12 mouse cellular contexts compared by ENCODE assay signal in genomic region chr1:88284228-88284945, GRCm38 (mm10). TPM values are rescaled to one million over a fixed set of nuclear protein-coding genes. Genes with fewer than 3 reads are reported as not detected.
A peak's percentile ranks its signal among the peaks of the same experiment; 100 is the strongest.
DNase-seq lines count a peak whose midpoint lies in the region; ATAC-seq and TF ChIP-seq lines count a peak whose summit lies in the region.
"Had no signal": no experiment of that assay in that cellular context is flagged by ENCODE, and none has a peak within 500 bp of the region (broad histone marks: within the 10 kb centered on the region; RNA-seq: fewer than 3 reads in every experiment).

No protein-coding gene starts in this region.

- H3K9me3 ChIP-seq in kidney, embryonic 15.5 days (replicated peaks), result peaks cover 28% of the 10 kb centered on the region
- no peaks in the 10 kb centered on the region for H3K9me3 ChIP-seq in MEL (replicated peaks; ENCODE audit: insufficient read depth, low read length)
- H3K9me3 ChIP-seq in embryonic facial prominence, embryonic 15.5 days (replicated peaks), result peaks cover 13% of the 10 kb centered on the region; the same call in 1 of the 2 replicates
- no peaks in the 10 kb centered on the region for H3K9me3 ChIP-seq in liver, embryonic 14.5 days (ENCODE audit: control insufficient read depth, low read length)

- H3K4me1 ChIP-seq in kidney, embryonic 15.5 days, result no peaks in the 10 kb centered on the region
- no peaks in the 10 kb centered on the region for H3K4me1 ChIP-seq in MEL (ENCODE audit: control insufficient read depth in 1 of 2, insufficient read depth in 2 of 2, low read length in 2 of 2)
- H3K4me1 ChIP-seq in embryonic facial prominence, embryonic 15.5 days, result no peaks in the 10 kb centered on the region
- H3K4me1 ChIP-seq in liver, embryonic 14.5 days (replicated peaks; ENCODE audit: control insufficient read depth in 2 of 2, insufficient read depth in 2 of 2, low read length in 1 of 2), result peaks cover 0 to 1% of the 10 kb centered on the region in 2 experiments; a peak in 1 of 4 replicates

- H3K79me2 ChIP-seq in MEL (ENCODE audit: control insufficient read depth, insufficient read depth, low read length, poor library complexity), result no peaks in the 10 kb centered on the region

- TF ChIP-seq RAD21 in MEL (IDR thresholded peaks at IDR 0.05; ENCODE audit: low read depth, low read length), result no peak

- no peak overlapping the region for H3K4me2 ChIP-seq in kidney, embryonic 15.5 days
- H3K4me2 ChIP-seq in embryonic facial prominence, embryonic 15.5 days (replicated peaks), result no peak overlapping the region
- H3K4me2 ChIP-seq in liver, embryonic 14.5 days (ENCODE audit: low read depth), result no peak overlapping the region

- no peaks in the 10 kb centered on the region for H3K36me3 ChIP-seq in kidney, embryonic 15.5 days
- H3K36me3 ChIP-seq in MEL (ENCODE audit: control insufficient read depth in 1 of 2, insufficient read depth in 2 of 2, low read length in 2 of 2), result no peaks in the 10 kb centered on the region
- no peaks in the 10 kb centered on the region for H3K36me3 ChIP-seq in embryonic facial prominence, embryonic 15.5 days
- H3K36me3 ChIP-seq in liver, embryonic 14.5 days (replicated peaks; ENCODE audit: control insufficient read depth, insufficient read depth, low read depth), result no peaks in the 10 kb centered on the region

- no peak for TF ChIP-seq POLR2A in MEL (IDR thresholded peaks at IDR 0.05; ENCODE audit: control insufficient read depth in 1 of 2, insufficient read depth in 1 of 2, low read depth in 1 of 2, low read length in 2 of 2, poor library complexity in 1 of 2)

- H3K9ac ChIP-seq in kidney, embryonic 15.5 days, result no peak overlapping the region
- no peak overlapping the region for H3K9ac ChIP-seq in MEL (ENCODE audit: control insufficient read depth, low read depth, low read length, poor library complexity, severe bottlenecking)
- no peak overlapping the region for H3K9ac ChIP-seq in embryonic facial prominence, embryonic 15.5 days
- no peak overlapping the region for H3K9ac ChIP-seq in liver, embryonic 14.5 days (replicated peaks)

- no peaks in the 10 kb centered on the region for H3K27me3 ChIP-seq in kidney, embryonic 15.5 days
- no peaks in the 10 kb centered on the region for H3K27me3 ChIP-seq in MEL (ENCODE audit: control insufficient read depth in 1 of 2, insufficient read depth in 2 of 2, low read length in 2 of 2)
- H3K27me3 ChIP-seq in embryonic facial prominence, embryonic 15.5 days, result no peaks in the 10 kb centered on the region
- no peaks in the 10 kb centered on the region for H3K27me3 ChIP-seq in liver, embryonic 14.5 days (ENCODE audit: control insufficient read depth, insufficient read depth, low read length)

- TF ChIP-seq CTCF in MEL (IDR thresholded peaks at IDR 0.05 in 2 of 3, conservative IDR thresholded peaks at IDR 0.05 in 1 of 3; ENCODE audit: control insufficient read depth in 1 of 3, insufficient read depth in 1 of 3, low read depth in 2 of 3, low read length in 3 of 3, poor library complexity in 1 of 3, severe bottlenecking in 1 of 3), result no peak
- TF ChIP-seq CTCF in liver, embryonic 14.5 days (IDR thresholded peaks at IDR 0.05; ENCODE audit: low read depth), result no peak

- H3K27ac ChIP-seq in kidney, embryonic 15.5 days, result no peak overlapping the region
- no peak overlapping the region for H3K27ac ChIP-seq in MEL (ENCODE audit: control insufficient read depth, low read depth, low read length)
- no peak overlapping the region for H3K27ac ChIP-seq in embryonic facial prominence, embryonic 15.5 days (replicated peaks)
- no peak overlapping the region for H3K27ac ChIP-seq in liver, embryonic 14.5 days

- no peak for DNase-seq in kidney, postnatal 25 days
- no peak for DNase-seq in MEL (ENCODE audit: low read depth, low spot score)
- no peak for DNase-seq in liver, embryonic 14.5 days (ENCODE audit: low read depth in 3 of 3, low spot score in 3 of 3)
- no peak for DNase-seq in adrenal gland, postnatal 14 days
- no peak for DNase-seq in B cell, adult 2 months
- DNase-seq: spleen, adult 18-20 months had no signal

- 61% methylated on average over 10 of the region's 10 CpGs for WGBS in kidney, embryonic 15.5 days
- 61% methylated on average over 10 of the region's 10 CpGs for WGBS in embryonic facial prominence, embryonic 15.5 days
- WGBS in liver, embryonic 14.5 days (ENCODE audit: insufficient replicate concordance), result 47% methylated on average over 10 of the region's 10 CpGs

- TF ChIP-seq EP300 in MEL (IDR thresholded peaks at IDR 0.05; ENCODE audit: low read depth in 1 of 2, low read length in 2 of 2), result no peak
- TF ChIP-seq EP300 in liver, embryonic 14.5 days (IDR thresholded peaks at IDR 0.05; ENCODE audit: low read depth), result no peak

- H3K4me3 ChIP-seq in kidney, embryonic 15.5 days (replicated peaks), result no peak overlapping the region
- no peak overlapping the region for H3K4me3 ChIP-seq in MEL (ENCODE audit: control insufficient read depth in 1 of 2, insufficient read depth in 1 of 2, low read depth in 2 of 2, low read length in 2 of 2)
- H3K4me3 ChIP-seq in embryonic facial prominence, embryonic 15.5 days (replicated peaks), result no peak overlapping the region
- H3K4me3 ChIP-seq in liver, embryonic 14.5 days (ENCODE audit: insufficient read depth in 1 of 2, low read depth in 2 of 2, low read length in 2 of 2), result no peak overlapping the region
- H3K4me3 ChIP-seq: myocyte had no signal

- peak; percentile 27; the same call in 1 of the 2 replicates for ATAC-seq in kidney, embryonic 15.5 days (replicated peaks; ENCODE audit: low FRiP score)
- ATAC-seq in embryonic facial prominence, embryonic 15.5 days (ENCODE audit: insufficient number of reproducible peaks, low FRiP score, low TSS enrichment, low read depth), result peak; percentile 12; the same call in 1 of the 2 replicates
- ATAC-seq in liver, embryonic 14.5 days (ENCODE audit: insufficient read depth), result peak; percentile 23
- ATAC-seq in megakaryocyte-erythroid progenitor cell, adult 5-6 weeks (replicated peaks; ENCODE audit: low FRiP score, low TSS enrichment, poor library complexity, severe bottlenecking), result no peak

TF ChIP-seq in MEL, 35 proteins besides CTCF, POLR2A, EP300 and RAD21:
- TF ChIP-seq MAFK (IDR thresholded peaks at IDR 0.05; ENCODE audit: borderline replicate concordance, low read depth, low read length) (no peak), TCF12 (IDR thresholded peaks at IDR 0.05; ENCODE audit: low read depth, low read length) (no peak), NRF1 (IDR thresholded peaks at IDR 0.05; ENCODE audit: insufficient read depth, low read depth, low read length, poor library complexity, severe bottlenecking) (no peak), ZNF384 (IDR thresholded peaks at IDR 0.05; ENCODE audit: low read depth, low read length) (no peak), E2F4 (IDR thresholded peaks at IDR 0.05; ENCODE audit: borderline replicate concordance, low read depth, low read length) (no peak), UBTF (IDR thresholded peaks at IDR 0.05; ENCODE audit: borderline replicate concordance, insufficient read depth, low read depth, low read length) (no peak), NELFE (IDR thresholded peaks at IDR 0.05; ENCODE audit: low read depth, low read length) (0 out of 2 replicates have a peak, but pooled peaks have one; percentile 25), BHLHE40 (IDR thresholded peaks at IDR 0.05; ENCODE audit: borderline replicate concordance, low read depth, low read length) (no peak)

RNA-seq across cellular contexts. Expression of gene Trpm8, which starts 6.9 kb away (rescaled TPM):
- polyA plus RNA-seq in kidney, embryonic 15.5 days (2015; fragmentation: Nextera tagmentation; extraction: Ambion mirVana), result not detected in 2 replicates
- not detected in 2 replicates for total RNA-seq in MEL (2012; rRNA removed)
- polyA plus RNA-seq in MEL (2012; ENCODE audit: insufficient read depth in 1 of 2, insufficient read length in 2 of 2, low read depth in 1 of 2, low replicate concordance in 2 of 2, missing spikeins in 1 of 2), result not detected
- 0.05 TPM in 1 of 2 replicates, not detected in the other for polyA plus RNA-seq in embryonic facial prominence, embryonic 15.5 days (2015; fragmentation: Nextera tagmentation; extraction: Ambion mirVana)
- polyA plus RNA-seq in liver, embryonic 14.5 days (2012; rRNA removed), result not detected in 2 replicates
- not detected in 2 replicates for polyA plus RNA-seq in liver, embryonic 14.5 days (2014; fragmentation: Nextera tagmentation; extraction: Ambion mirVana)
- not detected in 2 replicates for total RNA-seq in adrenal gland, postnatal 14 days (2021)
- not detected in 2 replicates for total RNA-seq in megakaryocyte-erythroid progenitor cell, adult 5-6 weeks (2014; fragmentation: Nextera tagmentation)
- not detected in 2 replicates for total RNA-seq in megakaryocyte-erythroid progenitor cell, adult 5-6 weeks (2017)
- total RNA-seq: adrenal gland, postnatal 36 days; gastrocnemius, adult 8-10 months had no signal

RNA-seq across cellular contexts. Expression of gene Hjurp, which starts 7.0 kb away (rescaled TPM):
- polyA plus RNA-seq in kidney, embryonic 15.5 days (2015; fragmentation: Nextera tagmentation; extraction: Ambion mirVana), result 162 and 175 TPM in 2 replicates
- total RNA-seq in MEL (2012; rRNA removed), result 58.6 and 59.4 TPM in 2 replicates
- 100 to 1,000 TPM in 1 of 2 experiments, 10 to 100 TPM in 1; 76.3 to 103 TPM for polyA plus RNA-seq in MEL (2012; ENCODE audit: insufficient read depth in 1 of 2, insufficient read length in 2 of 2, low read depth in 1 of 2, low replicate concordance in 2 of 2, missing spikeins in 1 of 2)
- polyA plus RNA-seq in embryonic facial prominence, embryonic 15.5 days (2015; fragmentation: Nextera tagmentation; extraction: Ambion mirVana), result 153 and 161 TPM in 2 replicates
- polyA plus RNA-seq in liver, embryonic 14.5 days (2012; rRNA removed), result 51.9 and 61.0 TPM in 2 replicates
- polyA plus RNA-seq in liver, embryonic 14.5 days (2014; fragmentation: Nextera tagmentation; extraction: Ambion mirVana), result 38.0 and 42.9 TPM in 2 replicates
- total RNA-seq in adrenal gland, postnatal 14 days (2021), result 57.7 and 64.9 TPM in 2 replicates
- 203 and 209 TPM in 2 replicates for total RNA-seq in megakaryocyte-erythroid progenitor cell, adult 5-6 weeks (2014; fragmentation: Nextera tagmentation)
- 173 and 190 TPM in 2 replicates for total RNA-seq in megakaryocyte-erythroid progenitor cell, adult 5-6 weeks (2017)

RNA-seq across cellular contexts. Expression of gene Mroh2a, which starts 57.6 kb away (rescaled TPM):
- polyA plus RNA-seq in kidney, embryonic 15.5 days (2015; fragmentation: Nextera tagmentation; extraction: Ambion mirVana), result 1.3 and 1.8 TPM in 2 replicates
- 0.20 and 0.27 TPM in 2 replicates for total RNA-seq in MEL (2012; rRNA removed)
- polyA plus RNA-seq in MEL (2012; ENCODE audit: insufficient read depth in 1 of 2, insufficient read length in 2 of 2, low read depth in 1 of 2, low replicate concordance in 2 of 2, missing spikeins in 1 of 2), result 1 to 10 TPM in 1 of 2 experiments, not detected in 1; 2.5 TPM
- 0.98 and 1.4 TPM in 2 replicates for polyA plus RNA-seq in embryonic facial prominence, embryonic 15.5 days (2015; fragmentation: Nextera tagmentation; extraction: Ambion mirVana)
- polyA plus RNA-seq in liver, embryonic 14.5 days (2012; rRNA removed), result under 0.01 and 0.01 TPM in 2 replicates
- polyA plus RNA-seq in liver, embryonic 14.5 days (2014; fragmentation: Nextera tagmentation; extraction: Ambion mirVana), result 0.38 and 0.81 TPM in 2 replicates
- 0.04 and 0.26 TPM in 2 replicates for total RNA-seq in adrenal gland, postnatal 14 days (2021)
- total RNA-seq in megakaryocyte-erythroid progenitor cell, adult 5-6 weeks (2014; fragmentation: Nextera tagmentation), result 0.25 TPM in 1 of 2 replicates, not detected in the other
- 0.05 and 1.9 TPM in 2 replicates for total RNA-seq in megakaryocyte-erythroid progenitor cell, adult 5-6 weeks (2017)
- total RNA-seq: gastrocnemius, adult 8-10 months had no signal
